Mouse (Mus musculus) frontal cortex, adult (tissue): ENCODE data around the gene Arl3.

Experiments used
- ATAC-seq: cut with Nextera tagmentation; 2 replicates; pipeline ENCODE4 v1.9.2; 2017; ENCODE audit warnings: mild to moderate bottlenecking, moderate library complexity, mixed read lengths; ENCODE audit not compliant: low TSS enrichment

Arl3 gene

GRCm38 (mm10) chr19:46572951-46573937, at the start of gene Arl3, which contains the start of gene Sfxn2:
Gene Arl3 (minus strand): TSS chr19:46573198.
Gene Sfxn2 (plus strand): TSS chr19:46573365.
- ATAC-seq: peak; percentile 95

DNA sequence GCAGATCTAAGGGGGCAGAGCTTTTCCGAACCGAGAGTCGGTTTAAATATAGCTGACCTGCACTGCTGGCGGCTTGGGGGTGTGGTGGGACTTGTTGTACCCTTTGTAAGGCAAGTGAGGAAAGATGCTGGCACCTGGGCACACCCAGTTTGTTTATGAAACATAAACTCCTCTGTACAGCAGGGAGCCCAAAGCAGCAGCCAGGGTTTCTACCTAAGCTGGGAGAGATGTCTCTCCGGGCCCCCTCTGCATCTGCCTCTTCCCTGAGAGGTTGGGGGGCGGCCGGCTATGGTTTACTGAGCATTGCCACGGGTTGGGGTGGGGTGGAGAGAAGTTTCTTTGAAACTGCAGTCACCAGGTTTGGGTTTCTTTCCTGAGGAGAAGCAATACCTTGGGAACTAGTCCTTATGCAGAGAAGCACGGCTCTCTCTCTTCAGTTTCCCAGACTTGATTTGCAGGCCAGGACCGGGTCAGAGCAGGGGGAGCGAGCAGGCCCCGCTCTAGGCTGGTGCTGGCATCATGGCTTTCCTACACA, 49.7 kb upstream of the Arl3 start:
- ATAC-seq: no peak

GRCm38 (mm10) chr19:46621236-46622183, 48.5 kb upstream of the Arl3 start:
- no peak for ATAC-seq

- ATAC-seq: peak; percentile 81
Measured at GRCm38 (mm10) chr19:46620016-46620808, 47.2 kb upstream of the Arl3 start.

DNA sequence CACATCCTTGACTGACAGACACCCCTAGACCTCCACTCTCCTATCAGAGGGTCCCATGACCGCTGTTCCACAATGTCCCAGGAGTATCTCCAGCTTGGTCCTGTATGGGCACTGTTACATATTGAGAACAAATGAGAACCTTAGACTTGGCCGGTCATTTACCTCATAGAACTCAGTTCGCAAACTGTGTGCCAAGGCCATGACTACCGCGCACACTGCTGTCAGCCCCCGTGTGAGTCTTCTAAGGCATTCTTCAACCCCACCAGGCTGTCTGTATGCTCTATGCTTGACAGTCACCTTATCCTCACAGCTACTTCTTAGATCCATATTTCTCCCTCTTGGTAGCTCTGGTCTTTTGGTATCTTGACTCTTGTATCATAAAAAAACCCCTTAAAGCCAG, 46.5 kb upstream of the Arl3 start:
- ATAC-seq: no peak

- no peak for ATAC-seq
Measured at GRCm38 (mm10) chr19:46619001-46619400, 46.0 kb upstream of the Arl3 start.

GRCm38 (mm10) chr19:46618322-46618721, 45.3 kb upstream of the Arl3 start:
- no peak for ATAC-seq

DNA sequence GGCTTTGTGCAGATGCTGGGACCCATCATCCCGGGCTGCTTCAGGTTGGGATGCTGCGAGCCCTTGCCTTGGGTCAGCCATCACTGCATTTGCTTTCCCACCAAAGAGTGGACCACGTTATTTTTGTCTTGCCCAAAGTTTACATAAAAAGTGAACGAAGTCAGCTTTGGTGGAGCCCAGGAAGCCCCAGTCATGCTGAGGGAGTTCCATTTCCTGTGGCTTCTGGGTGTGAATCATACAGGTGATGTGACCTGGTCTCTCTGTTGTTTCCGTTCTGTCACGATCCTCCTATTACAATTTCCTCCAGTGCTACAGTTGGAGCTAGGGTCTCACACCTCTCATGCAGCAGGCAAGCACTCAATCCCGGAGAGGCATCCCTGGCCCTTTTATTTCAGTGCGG, 44.4 kb upstream of the Arl3 start:
- no peak for ATAC-seq

GRCm38 (mm10) chr19:46616378-46616777, 43.4 kb upstream of the Arl3 start:
- ATAC-seq: no peak

GRCm38 (mm10) chr19:46608158-46608557, 35.2 kb upstream of the Arl3 start:
- no peak for ATAC-seq

GRCm38 (mm10) chr19:46607424-46607823, 34.4 kb upstream of the Arl3 start:
- ATAC-seq: peak; percentile 89

- ATAC-seq: no peak
Measured at GRCm38 (mm10) chr19:46606718-46607117, 33.7 kb upstream of the Arl3 start.

DNA sequence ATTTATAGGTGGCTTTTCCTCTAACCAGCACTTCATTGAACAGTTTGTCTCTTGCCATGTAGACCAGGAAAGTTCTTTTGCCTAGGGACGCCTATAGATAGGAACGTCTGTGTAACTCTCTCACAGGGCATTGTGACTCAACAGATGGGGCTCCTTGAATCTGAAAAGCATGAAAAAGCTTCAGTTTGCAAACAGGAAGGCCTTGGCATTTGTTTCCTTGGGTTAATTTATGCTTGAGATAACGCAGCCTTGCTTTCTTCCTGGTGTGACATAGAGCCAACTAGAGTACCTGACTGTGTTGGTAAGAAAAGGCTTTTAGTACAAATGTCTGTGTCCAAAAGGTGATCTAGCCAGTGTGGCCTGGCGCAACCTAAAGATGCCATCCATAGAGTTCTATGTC, 29.4 kb upstream of the Arl3 start:
- ATAC-seq: no peak

DNA sequence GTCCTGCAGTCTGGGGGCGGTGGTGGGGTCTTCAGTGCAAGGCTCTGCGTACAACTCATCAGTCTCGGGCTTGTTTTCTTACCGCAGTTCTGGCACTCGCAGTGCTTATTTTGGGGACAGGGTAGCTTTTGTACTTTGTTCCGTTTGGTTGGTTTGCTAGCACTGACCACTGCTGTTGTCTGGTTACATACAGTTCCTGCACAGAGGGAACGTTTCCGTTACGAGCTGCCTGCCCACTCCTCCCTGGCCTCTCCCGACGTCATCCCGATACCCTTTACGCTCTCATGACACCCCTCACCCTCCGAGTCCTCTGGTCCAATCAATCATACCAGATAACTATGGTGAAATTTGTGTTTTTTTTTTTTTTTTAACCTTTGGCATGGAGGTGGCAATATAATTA, 28.5 kb upstream of the Arl3 start:
- ATAC-seq: no peak

DNA sequence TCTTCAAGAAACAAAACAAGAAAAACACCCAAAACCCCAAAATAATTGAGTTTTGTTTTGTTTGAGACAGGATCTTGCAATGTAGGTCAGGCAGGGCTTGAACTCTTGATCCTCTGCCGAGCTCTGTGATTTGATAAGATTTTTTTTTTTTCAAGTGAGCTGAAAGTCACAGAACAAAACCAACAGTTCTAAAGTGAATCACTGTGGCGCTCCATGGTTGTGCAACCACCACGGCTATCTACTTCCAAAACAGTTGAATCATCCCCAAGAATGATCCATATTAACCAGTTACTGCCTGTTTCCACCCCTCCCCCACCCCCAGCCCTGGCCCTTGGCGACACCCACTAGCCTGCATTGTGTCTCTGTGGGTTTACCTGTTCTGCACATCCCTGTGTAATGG, 27.4 kb upstream of the Arl3 start:
- ATAC-seq: no peak

- no peak for ATAC-seq
Measured at GRCm38 (mm10) chr19:46599375-46600256, 26.6 kb upstream of the Arl3 start.

DNA sequence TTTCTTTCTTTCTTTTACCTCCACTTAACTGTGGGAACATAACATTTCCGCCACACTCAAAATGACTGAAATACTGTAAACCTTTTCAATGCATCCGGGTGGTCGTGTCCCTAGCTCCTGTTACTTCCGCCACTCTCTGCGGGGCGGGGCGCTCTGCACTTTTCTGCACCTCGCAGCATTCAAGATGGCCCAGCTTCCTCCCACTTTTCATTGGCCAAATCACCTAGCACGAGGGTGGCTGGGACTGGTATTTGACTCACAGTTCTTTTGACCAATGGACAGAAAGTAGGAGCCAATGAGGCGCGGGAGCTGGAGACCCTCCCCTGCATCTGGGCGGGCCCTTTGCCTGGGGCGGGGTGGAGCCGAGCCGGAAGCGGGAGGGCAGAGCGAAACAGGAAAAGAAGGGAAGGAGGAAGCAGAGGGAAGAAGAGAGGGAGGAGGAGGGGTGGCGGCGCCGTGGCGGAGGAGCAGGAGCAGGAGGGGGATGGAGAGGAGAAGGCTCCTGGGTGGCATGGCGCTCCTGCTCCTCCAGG, 25.8 kb upstream of the Arl3 start, which contains the start of gene Wbp1l:
Gene Wbp1l (plus strand): TSS at position 365 of the 533 bp plus-strand sequence.
- ATAC-seq: peak; percentile 99

DNA sequence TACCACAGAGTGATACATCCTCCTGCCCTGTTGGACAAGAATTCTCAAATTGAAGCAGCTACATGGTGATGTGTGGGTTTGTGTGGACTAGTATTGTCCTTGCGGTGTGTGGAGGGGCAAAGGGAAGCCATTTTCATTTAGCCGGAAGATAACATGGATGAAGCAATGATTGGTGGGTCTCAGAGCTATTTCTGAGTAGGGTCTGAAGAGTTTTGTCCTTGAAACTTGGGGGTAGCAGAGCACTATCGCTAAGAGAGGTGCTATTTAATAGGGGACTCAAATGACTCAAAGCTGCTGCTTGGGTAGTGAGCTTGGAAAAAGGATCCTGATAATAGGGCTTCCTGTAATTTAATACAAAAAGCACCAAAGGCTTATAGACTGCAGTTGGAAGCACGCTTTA, 25.2 kb upstream of the Arl3 start:
- no peak for ATAC-seq

DNA sequence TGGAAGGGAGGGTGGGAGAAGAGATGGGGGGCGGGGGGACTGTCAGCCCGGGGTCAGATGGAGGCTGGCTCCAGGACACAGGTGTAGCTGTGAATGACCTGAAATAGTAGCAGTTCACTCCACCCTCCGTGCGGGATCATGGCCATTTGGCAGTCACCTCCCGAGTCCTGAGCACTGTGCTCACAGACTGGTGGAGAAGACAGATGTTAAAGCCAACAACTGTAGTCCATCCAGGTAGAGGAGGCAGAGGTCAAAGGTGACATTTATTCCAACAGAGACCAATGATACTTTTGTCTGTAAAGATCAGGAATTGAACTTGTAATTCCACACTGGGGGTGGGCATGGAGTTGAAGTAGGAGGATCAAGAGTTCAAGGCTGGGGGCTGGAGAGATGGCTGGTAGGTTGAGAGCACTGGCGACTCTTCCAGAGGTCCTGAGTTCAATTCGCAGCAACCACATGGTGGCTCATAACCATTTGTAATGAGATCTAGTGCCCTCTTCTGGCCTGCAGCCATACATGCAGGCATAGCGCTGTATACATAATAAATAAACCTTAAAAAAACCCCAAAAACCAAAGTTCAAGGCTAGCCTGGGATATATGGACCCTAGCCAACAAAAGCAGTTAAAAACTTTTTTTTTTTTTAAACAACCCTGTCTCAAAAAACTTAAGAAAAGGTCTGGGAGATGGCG, 19.9 kb upstream of the Arl3 start:
- ATAC-seq: no peak
